Mouse (Mus musculus): ENCODE results near the gene Adrb1. TPM values are rescaled to one million over a fixed set of nuclear protein-coding genes. Genes with fewer than 3 reads are reported as not detected.

The Adrb1 gene
- polyA plus RNA-seq, 1 experiment from 2014 or later, result 0.17 TPM

- 88% methylated on average over 5 of the region's 5 CpGs for WGBS
- no peak overlapping the region for H3K4me3 ChIP-seq (ENCODE audit: low read depth, low read length)
- DNase-seq (ENCODE audit: low spot score), result no peak
These were observed 8.4 kb upstream of the Adrb1 start for GRCm38 (mm10) chr19:56713613-56714012.

GRCm38 (mm10) chr19:56714661-56715170, 7.3 kb upstream of the Adrb1 start:
- WGBS, result 54% methylated on average over 4 of the region's 4 CpGs
- DNase-seq (ENCODE audit: low spot score), result no peak
- Histone ChIP-seq H3K27me3 (ENCODE audit: control insufficient read depth, insufficient read depth, low read length) (peaks cover under 1% of the 10 kb centered on the region; the same call in 1 of the 2 replicates), H3K36me3 (ENCODE audit: control insufficient read depth, insufficient read depth, low read length) (no peaks in the 10 kb centered on the region), H3K4me1 (replicated peaks; ENCODE audit: control insufficient read depth, insufficient read depth, low read length) (no peaks in the 10 kb centered on the region), H3K4me2 (replicated peaks; ENCODE audit: low read depth, low read length) (no peak overlapping the region), H3K9me3 (ENCODE audit: control insufficient read depth, low read length) (no peaks in the 10 kb centered on the region), H3K9ac (ENCODE audit: low read depth, low read length) (no peak overlapping the region), H3K27ac (ENCODE audit: low read depth, low read length) (no peak overlapping the region), H3K4me3 (ENCODE audit: low read depth, low read length) (no peak overlapping the region)
- no peak for ATAC-seq (ENCODE audit: low FRiP score)

More at GRCm38 (mm10) chr19:56713613-56714012, 8.4 kb upstream of the Adrb1 start:
- Histone ChIP-seq H3K9ac (ENCODE audit: low read depth, low read length) (no peak overlapping the region), H3K27me3 (ENCODE audit: control insufficient read depth, insufficient read depth, low read length) (no peaks in the 10 kb centered on the region), H3K27ac (ENCODE audit: low read depth, low read length) (no peak overlapping the region), H3K4me1 (replicated peaks; ENCODE audit: control insufficient read depth, insufficient read depth, low read length) (no peaks in the 10 kb centered on the region), H3K36me3 (ENCODE audit: control insufficient read depth, insufficient read depth, low read length) (no peaks in the 10 kb centered on the region), H3K4me2 (replicated peaks; ENCODE audit: low read depth, low read length) (no peak overlapping the region), H3K9me3 (ENCODE audit: control insufficient read depth, low read length) (no peaks in the 10 kb centered on the region)
- no peak for ATAC-seq (ENCODE audit: low FRiP score)

GRCm38 (mm10) chr19:56718046-56718445, 4.0 kb upstream of the Adrb1 start:
- H3K9ac ChIP-seq (ENCODE audit: low read depth, low read length), result no peak overlapping the region
- no peak overlapping the region for H3K4me3 ChIP-seq (ENCODE audit: low read depth, low read length)
- H3K9me3 ChIP-seq (ENCODE audit: control insufficient read depth, low read length), result no peaks in the 10 kb centered on the region
- ATAC-seq (ENCODE audit: low FRiP score) (no peak), DNase-seq (ENCODE audit: low spot score) (no peak)
- peaks cover 11% of the 10 kb centered on the region for H3K4me1 ChIP-seq (replicated peaks; ENCODE audit: control insufficient read depth, insufficient read depth, low read length)
- no peak overlapping the region for H3K4me2 ChIP-seq (replicated peaks; ENCODE audit: low read depth, low read length)
- WGBS, result 85% methylated on average over 8 of the region's 8 CpGs
- no peaks in the 10 kb centered on the region for H3K36me3 ChIP-seq (ENCODE audit: control insufficient read depth, insufficient read depth, low read length)
- peaks cover 33% of the 10 kb centered on the region for H3K27me3 ChIP-seq (ENCODE audit: control insufficient read depth, insufficient read depth, low read length)
- H3K27ac ChIP-seq (ENCODE audit: low read depth, low read length), result no peak overlapping the region

GRCm38 (mm10) chr19:56720882-56721281, 1.1 kb upstream of the Adrb1 start:
- Histone ChIP-seq H3K27me3 (ENCODE audit: control insufficient read depth, insufficient read depth, low read length) (peaks cover 49% of the 10 kb centered on the region), H3K4me3 (ENCODE audit: low read depth, low read length) (no peak overlapping the region), H3K9ac (ENCODE audit: low read depth, low read length) (no peak overlapping the region), H3K4me1 (replicated peaks; ENCODE audit: control insufficient read depth, insufficient read depth, low read length) (peaks cover 16% of the 10 kb centered on the region), H3K36me3 (ENCODE audit: control insufficient read depth, insufficient read depth, low read length) (no peaks in the 10 kb centered on the region), H3K4me2 (replicated peaks; ENCODE audit: low read depth, low read length) (no peak overlapping the region), H3K9me3 (ENCODE audit: control insufficient read depth, low read length) (no peaks in the 10 kb centered on the region), H3K27ac (ENCODE audit: low read depth, low read length) (no peak overlapping the region)
- DNase-seq (ENCODE audit: low spot score), result no peak
- 35% methylated on average over 13 of the region's 13 CpGs for WGBS
- no peak for ATAC-seq (ENCODE audit: low FRiP score)

GRCm38 (mm10) chr19:56722291-56722707, 300 bp downstream of the Adrb1 start:
- peak overlapping the region; percentile 68 for H3K4me2 ChIP-seq (replicated peaks; ENCODE audit: low read depth, low read length)
- WGBS, result under 1% methylated on average over 40 of the region's 48 CpGs
- H3K27me3 ChIP-seq (ENCODE audit: control insufficient read depth, insufficient read depth, low read length), result peaks cover 54% of the 10 kb centered on the region
- no peak for DNase-seq (ENCODE audit: low spot score)
- no peak overlapping the region; the same call in 1 of the 2 replicates for H3K9ac ChIP-seq (ENCODE audit: low read depth, low read length)
- no peak overlapping the region for H3K27ac ChIP-seq (ENCODE audit: low read depth, low read length)
- H3K9me3 ChIP-seq (ENCODE audit: control insufficient read depth, low read length), result no peaks in the 10 kb centered on the region
- H3K36me3 ChIP-seq (ENCODE audit: control insufficient read depth, insufficient read depth, low read length), result no peaks in the 10 kb centered on the region
- peaks cover 16% of the 10 kb centered on the region for H3K4me1 ChIP-seq (replicated peaks; ENCODE audit: control insufficient read depth, insufficient read depth, low read length)
- peak; percentile 38 for ATAC-seq (ENCODE audit: low FRiP score)
- H3K4me3 ChIP-seq (ENCODE audit: low read depth, low read length), result peak overlapping the region; percentile 46

- DNase-seq (ENCODE audit: low spot score) (peak; percentile 64), ATAC-seq (ENCODE audit: low FRiP score) (peak; percentile 45; the same call in 1 of the 2 replicates)
- H3K4me3 ChIP-seq (ENCODE audit: low read depth, low read length), result peak overlapping the region; percentile 46
- H3K27ac ChIP-seq (ENCODE audit: low read depth, low read length), result no peak overlapping the region
- WGBS, result 2% methylated on average over 69 of the region's 69 CpGs
- H3K9ac ChIP-seq (ENCODE audit: low read depth, low read length), result peak overlapping the region; percentile 12; the same call in 1 of the 2 replicates
- peak overlapping the region; percentile 68 for H3K4me2 ChIP-seq (replicated peaks; ENCODE audit: low read depth, low read length)
- H3K9me3 ChIP-seq (ENCODE audit: control insufficient read depth, low read length), result no peaks in the 10 kb centered on the region
- H3K27me3 ChIP-seq (ENCODE audit: control insufficient read depth, insufficient read depth, low read length), result peaks cover 54% of the 10 kb centered on the region
- no peaks in the 10 kb centered on the region for H3K36me3 ChIP-seq (ENCODE audit: control insufficient read depth, insufficient read depth, low read length)
- H3K4me1 ChIP-seq (replicated peaks; ENCODE audit: control insufficient read depth, insufficient read depth, low read length), result peaks cover 16% of the 10 kb centered on the region
These were observed 822 bp downstream of the Adrb1 start for GRCm38 (mm10) chr19:56722711-56723330.

- H3K9me3 ChIP-seq (ENCODE audit: control insufficient read depth, low read length), result no peaks in the 10 kb centered on the region
- peak overlapping the region; percentile 68 for H3K4me2 ChIP-seq (replicated peaks; ENCODE audit: low read depth, low read length)
- DNase-seq (ENCODE audit: low spot score) (no peak), ATAC-seq (ENCODE audit: low FRiP score) (no peak; the same call in 1 of the 2 replicates)
- H3K4me1 ChIP-seq (replicated peaks; ENCODE audit: control insufficient read depth, insufficient read depth, low read length), result peaks cover 16% of the 10 kb centered on the region
- peak overlapping the region; percentile 46 for H3K4me3 ChIP-seq (ENCODE audit: low read depth, low read length)
- H3K27ac ChIP-seq (ENCODE audit: low read depth, low read length), result no peak overlapping the region
- H3K36me3 ChIP-seq (ENCODE audit: control insufficient read depth, insufficient read depth, low read length), result no peaks in the 10 kb centered on the region
- peak overlapping the region; percentile 12; the same call in 1 of the 2 replicates for H3K9ac ChIP-seq (ENCODE audit: low read depth, low read length)
- WGBS, result under 1% methylated on average over 71 of the region's 71 CpGs
- peaks cover 54% of the 10 kb centered on the region for H3K27me3 ChIP-seq (ENCODE audit: control insufficient read depth, insufficient read depth, low read length)
These were observed 1.5 kb downstream of the Adrb1 start for GRCm38 (mm10) chr19:56723331-56724125.

- Histone ChIP-seq H3K27ac (ENCODE audit: low read depth, low read length) (no peak overlapping the region), H3K4me2 (replicated peaks; ENCODE audit: low read depth, low read length) (peak overlapping the region; percentile 68)
These were observed 2.2 kb downstream of the Adrb1 start for GRCm38 (mm10) chr19:56724126-56724597.

More at GRCm38 (mm10) chr19:56724126-56724597, 2.2 kb downstream of the Adrb1 start:
- ATAC-seq (ENCODE audit: low FRiP score) (no peak), DNase-seq (ENCODE audit: low spot score) (no peak)
- no peaks in the 10 kb centered on the region for H3K36me3 ChIP-seq (ENCODE audit: control insufficient read depth, insufficient read depth, low read length)
- H3K4me3 ChIP-seq (ENCODE audit: low read depth, low read length), result peak overlapping the region; percentile 46; the same call in 1 of the 2 replicates
- WGBS, result 6% methylated on average over 13 of the region's 13 CpGs
- no peaks in the 10 kb centered on the region for H3K9me3 ChIP-seq (ENCODE audit: control insufficient read depth, low read length)
- H3K9ac ChIP-seq (ENCODE audit: low read depth, low read length), result no peak overlapping the region
- H3K4me1 ChIP-seq (replicated peaks; ENCODE audit: control insufficient read depth, insufficient read depth, low read length), result peaks cover 16% of the 10 kb centered on the region
- peaks cover 54% of the 10 kb centered on the region for H3K27me3 ChIP-seq (ENCODE audit: control insufficient read depth, insufficient read depth, low read length)
